Mouse (Mus musculus) left cerebral cortex, adult 8-10 months (tissue): Measurements from ENCODE around the gene Zfp526. TPM values are rescaled to one million over a fixed set of nuclear protein-coding genes. Genes with fewer than 3 reads are reported as not detected.
A peak's percentile ranks its signal among the peaks of the same experiment; 100 is the strongest.

Source experiments
- DNase-seq, 2 experiments: peaks; one replicate each; pipeline ENCODE4 v3.0.0; 2022; ENCODE audit warnings: low spot score in 2 of 2
- total RNA-seq, 4 experiments: library from RNA; stranded (reverse); gene quantifications; 2 replicates each; pipeline ENCODE4 v1.2.4; 2022

Zfp526 gene
- total RNA-seq, 4 experiments from 2014 or later, result 12.1 to 12.9 (median 12.8) TPM

DNA sequence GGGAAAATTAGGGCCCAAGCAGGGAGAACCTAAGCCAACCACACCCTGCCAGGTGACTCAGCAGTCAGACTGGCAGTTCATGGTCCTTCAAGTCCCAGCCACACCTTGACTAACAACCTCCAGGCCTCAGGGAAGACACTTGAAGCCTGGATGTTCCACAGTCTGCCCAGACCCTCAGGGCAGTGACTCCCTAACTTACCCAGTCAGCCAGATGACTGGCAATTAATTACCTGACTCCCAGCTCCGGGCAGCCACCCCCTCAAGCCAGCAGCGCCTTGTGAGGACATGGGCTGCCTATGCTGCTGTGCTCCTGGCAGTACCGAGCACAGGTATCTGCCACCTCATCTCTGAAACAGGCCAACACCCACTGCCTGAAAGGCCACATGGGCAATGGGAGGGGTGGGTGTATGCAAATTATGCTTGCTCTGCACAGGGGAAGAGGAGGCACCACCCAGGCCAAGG is 12.0 kb upstream of the Zfp526 start:
- no peak for DNase-seq

DNA sequence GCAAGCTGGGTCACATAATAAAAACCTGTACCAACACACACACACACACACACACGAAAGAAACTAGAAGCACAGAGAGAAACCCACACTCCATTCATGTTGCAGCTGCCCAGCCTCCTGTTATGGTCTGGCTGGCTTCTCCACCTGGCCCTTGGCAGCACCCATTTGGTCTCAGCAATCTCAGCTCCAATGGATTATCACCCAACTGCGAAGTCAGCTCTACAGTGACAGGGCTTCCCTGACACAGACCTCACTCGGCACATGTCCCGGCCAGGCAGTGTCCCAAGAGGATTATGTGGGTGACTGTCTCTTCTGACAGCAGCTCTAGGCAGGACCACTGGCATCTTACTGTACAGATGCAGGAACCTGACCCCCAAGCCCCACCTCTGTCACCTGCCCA is 10.7 kb upstream of the Zfp526 start:
- no peak for DNase-seq

DNA sequence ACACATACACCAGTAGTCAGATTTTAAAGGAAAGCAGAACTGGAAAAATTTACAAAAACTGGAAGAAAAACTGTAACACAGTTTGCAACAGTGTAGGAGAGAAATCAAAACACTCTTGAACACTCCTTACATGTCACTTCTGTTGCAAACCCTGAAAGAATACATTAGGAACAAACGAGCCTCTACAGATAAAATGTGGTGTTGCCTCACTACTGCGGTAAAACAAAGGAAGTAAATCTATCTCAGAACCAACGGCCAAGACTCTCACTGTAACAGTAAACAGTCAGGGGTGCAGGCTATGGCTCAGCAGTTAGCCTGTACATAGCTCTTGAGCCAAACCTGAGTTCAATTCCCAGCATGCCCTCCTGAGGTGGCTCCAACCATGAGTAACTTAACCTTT is 8.1 kb upstream of the Zfp526 start:
- DNase-seq, result no peak

DNA sequence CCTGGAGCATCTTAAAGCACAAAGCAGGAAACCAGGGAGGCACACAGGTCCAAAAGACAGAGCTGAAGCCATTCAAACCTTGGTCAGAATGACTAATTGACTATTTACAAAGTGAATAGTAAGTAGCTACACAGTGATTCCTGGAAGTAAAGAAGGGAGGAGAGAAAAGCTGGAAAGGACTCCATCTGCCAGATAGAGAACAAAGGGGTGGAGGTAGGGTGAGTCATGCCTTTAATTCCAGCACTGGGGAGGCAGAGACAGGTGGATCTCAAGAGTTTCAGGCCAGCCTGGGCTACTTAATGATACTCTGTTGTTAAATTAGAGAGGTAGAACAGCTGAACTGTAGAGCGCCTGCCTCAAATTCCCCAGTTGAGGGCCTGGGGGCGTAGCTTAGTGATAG is 7.1 kb upstream of the Zfp526 start:
- no peak for DNase-seq

DNA sequence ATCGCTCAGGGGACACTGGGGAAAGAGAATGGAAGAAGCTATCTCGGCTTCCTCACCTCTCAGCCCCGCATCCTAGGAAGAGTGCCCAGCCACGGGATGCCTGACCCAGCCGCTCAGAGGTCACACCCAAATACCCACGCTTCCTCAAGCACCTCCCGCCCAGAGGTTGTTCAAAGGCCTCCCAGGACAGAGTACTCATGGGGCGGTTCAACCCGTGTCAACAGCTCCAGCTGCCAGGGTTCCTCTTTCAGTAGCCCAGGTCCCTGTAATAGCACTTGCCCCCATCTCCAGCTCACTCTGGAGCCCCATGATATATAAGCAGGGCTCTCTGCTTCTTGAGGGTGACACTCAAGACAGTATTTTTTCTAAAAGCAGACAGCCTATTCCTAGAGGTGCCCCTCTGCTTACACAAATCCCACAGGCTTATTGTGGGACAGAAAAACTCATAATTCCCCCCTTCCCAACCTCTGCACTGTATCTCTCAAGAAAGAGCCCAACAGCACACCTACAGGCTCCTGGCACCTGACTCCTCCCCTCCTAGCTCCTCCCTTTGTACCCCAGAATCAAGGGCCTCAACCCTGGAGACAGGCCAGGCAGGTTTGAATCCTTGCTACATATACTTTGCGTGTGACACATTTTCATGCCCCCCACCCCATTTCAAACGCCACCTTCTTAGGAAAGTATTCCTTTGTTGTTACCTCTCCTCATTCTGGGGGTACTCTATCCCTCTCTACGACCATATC is 3.4 kb upstream of the Zfp526 start:
- DNase-seq, result no peak

DNA sequence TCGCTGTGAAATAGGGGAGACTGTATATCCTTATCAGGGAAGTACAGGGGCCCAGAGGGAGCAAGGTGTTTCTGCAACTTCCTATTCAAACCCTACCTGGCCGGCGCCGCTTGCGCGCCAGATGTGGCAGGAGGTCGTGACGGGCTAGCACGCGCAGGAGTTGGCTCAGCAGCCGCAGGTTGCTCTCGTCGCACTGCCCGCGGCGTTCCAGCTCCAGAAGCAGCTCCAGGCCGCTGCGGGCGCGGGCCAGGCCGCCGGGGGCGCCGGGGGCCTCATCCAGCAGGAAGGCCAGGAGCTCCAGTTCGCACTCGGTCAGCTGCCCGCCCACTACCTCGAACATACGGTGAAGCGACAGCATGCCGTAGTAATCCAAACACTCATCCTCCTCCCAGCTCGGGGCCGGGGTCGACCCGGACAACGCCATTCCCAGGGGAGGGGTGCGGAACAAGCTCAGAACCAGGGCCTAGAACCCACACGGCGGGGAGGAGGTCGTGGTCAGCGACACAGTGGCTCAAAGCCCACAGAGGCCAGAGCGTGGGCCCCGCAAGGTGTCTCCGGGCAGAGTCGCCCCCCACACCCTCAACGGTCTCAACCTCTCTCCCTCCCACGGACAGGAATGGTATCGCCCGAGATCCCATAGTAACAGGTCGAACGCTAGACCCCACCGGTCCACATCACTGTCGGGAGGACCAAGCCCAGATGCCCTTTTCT is 2.4 kb upstream of the Zfp526 start:
- peak in 1 of 2 experiments; percentile 25 for DNase-seq

DNA sequence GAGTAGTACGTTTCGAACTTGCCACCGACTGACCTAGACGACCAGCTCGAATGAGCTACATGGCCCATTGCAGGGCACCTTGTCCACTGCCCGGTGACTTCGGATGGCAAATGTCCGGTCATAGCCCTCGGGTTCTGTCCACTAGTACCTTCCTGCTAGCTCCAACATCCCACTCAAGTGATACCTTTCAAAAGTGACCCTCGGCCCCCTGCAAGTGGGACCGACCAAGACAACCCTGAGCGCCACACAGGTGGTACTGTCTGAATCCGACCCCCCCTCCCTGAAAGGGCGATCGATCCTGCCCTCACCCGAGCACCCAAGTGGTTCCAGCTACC is 1.8 kb upstream of the Zfp526 start:
- DNase-seq, result no peak

DNA sequence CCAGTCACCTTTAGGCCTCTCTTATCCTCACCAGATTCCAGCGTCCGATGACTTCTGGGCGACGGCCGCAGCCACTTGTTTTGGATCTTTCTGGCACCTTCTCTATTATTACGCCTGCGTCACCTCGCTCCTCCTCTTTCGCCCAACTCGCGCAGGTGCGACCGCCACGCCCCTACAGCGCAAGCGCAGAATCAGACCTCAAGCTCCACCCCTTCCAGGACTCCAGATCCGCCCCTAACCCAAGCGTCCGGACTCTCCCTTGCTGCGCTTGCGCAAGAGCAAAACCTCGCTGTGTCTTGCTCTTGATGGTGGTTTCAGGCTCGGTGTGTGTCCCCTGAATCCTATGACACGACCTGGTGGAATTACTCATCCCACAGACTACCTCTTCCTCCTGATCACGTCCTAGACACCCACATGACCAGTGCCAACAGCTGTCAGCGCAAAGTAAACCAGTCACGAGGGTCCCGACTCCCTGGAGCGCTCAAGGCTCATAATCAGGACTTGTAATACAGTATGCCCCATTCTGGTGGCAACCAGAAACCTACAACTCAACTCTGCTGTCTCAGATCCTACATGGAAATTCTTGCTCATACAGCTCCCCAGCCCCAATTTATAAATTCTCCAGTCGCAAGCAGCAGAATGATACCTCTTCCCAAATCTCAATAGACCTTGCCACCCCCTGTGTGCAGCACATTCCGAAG is 1.3 kb upstream of the Zfp526 start:
- DNase-seq, result peak; percentile 88 to 94

DNA sequence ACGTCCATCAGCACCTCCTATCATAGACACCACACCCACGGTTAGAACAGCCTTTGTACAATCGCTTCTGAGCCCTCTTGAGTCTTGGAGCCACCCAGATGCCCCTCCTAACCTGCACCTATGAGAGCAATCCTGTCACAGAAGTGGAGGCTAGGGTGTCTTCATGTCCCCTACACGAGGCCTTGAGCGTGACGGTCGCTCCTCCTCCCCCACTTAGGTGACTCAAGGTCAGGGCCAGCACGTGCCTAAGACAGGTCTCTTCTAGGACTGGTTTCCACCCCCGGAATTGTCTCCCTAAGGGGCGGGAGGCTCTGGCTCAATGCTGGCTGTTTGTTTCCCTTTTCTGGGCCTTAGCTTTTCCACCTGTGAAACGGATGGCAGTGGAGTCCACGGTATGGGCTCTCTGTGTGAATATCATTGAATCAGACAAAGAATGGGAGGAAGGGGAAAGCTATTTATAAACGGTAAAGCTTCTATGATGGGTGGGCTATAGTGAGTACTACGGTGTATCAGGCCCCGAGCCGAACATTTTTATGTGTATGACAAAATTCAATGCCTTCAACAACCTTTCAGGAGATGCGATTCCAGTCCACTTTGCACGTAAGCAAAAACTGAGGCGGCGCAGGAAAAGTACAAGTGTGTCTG is 646 bp upstream of the Zfp526 start, which contains the start of gene Dedd2:
Gene Dedd2, minus strand, starts transcription at position 159 of the 645 bp plus-strand sequence.
- DNase-seq, result no peak

DNA sequence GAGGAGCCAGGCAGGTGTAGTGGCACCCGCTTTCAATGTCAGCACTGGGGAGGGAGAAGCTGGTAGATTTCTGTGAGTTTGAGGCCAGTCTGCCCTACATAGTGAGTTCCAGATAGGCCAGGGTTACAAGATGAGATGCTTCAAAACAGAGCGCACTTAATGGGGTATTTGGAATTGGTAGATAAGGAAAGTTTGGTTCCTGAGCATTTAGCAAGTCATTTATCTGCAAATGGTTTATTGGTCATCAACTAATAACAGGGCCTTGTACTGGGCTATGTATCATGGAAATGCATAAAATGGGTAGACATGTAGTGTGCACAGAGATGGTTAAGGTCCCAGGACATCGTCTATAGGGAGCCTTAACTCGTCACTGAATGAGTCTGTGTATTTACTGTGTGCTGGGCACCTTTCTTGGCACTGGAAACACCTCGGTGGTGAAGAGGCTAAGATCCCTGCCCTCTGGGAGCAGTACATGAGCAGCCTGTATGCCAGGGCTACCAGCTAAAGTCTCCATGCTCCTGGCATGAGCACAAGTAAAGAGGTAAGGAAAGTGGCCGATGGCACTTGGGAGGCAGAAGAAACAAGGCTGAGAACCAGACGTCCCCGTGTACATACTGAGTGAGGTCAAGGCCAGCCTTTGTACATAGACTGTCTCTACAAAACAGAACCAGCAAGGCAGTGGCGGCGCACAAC is 1.2 kb downstream of the Zfp526 start:
- DNase-seq, result no peak

DNA sequence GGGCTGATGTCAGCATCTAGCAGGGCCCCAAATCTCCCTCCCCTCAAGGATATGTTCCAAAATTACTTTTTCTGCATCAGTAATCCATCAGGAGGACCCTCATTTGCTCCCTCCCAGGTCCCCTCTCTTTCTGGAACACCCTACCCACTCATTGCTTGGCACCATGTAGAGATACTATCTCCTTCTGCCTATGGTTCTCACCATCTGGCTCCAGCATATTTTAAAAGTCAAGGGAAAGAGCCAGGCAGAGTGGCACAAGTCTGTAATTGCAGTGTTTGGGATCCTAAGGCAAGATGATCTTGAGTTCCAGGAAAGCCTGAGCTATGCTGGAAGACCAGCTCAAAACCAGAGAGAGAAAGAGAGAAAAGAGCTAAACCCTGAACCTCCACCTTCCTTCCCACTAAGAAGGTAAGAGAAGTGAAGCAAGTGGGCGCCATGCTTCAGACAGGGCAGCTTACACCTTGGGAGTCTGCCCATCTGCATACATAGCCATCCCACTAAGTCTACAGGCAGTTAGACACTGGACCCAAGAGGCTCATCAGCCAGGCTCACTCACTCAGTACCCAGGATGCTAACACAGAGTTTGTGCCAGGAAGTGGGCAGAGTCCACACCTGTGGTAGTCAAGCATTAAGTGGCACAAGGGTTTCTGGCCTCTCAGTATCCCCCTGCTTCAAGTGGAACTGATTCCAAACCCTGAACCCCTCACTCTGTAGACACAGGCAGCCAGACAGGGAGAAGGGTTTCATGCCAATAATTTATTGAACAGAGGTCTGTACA is 6.5 kb downstream of the Zfp526 start:
- no peak for DNase-seq

DNA sequence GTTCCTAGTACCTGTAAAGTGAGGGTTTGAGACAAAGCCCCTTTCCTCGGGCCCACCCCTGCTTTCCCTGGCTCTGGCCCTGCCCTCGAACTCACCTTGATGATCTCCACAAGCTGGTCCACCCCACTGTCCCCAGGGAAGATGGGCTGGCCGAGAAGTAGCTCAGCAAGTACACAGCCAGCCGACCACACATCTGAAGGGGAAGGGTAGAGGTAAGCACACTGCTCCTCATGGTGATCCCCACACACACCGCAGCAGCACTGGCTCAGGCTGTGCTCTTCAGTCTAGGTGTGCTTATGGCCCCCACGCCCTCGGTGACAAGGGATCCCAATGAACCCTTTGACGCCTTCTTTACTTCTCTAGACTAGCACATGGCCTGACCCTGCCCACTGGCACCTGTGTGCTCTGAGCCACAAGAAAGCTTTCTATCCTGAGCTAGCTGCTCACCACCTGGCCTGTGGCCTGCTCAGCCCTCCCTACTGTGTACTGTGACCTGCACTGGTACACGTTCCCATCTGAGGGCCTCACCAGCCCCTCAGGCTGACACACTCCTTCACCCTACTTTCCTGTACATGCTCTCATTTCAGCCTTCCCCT is 9.6 kb downstream of the Zfp526 start:
- no peak for DNase-seq

DNA sequence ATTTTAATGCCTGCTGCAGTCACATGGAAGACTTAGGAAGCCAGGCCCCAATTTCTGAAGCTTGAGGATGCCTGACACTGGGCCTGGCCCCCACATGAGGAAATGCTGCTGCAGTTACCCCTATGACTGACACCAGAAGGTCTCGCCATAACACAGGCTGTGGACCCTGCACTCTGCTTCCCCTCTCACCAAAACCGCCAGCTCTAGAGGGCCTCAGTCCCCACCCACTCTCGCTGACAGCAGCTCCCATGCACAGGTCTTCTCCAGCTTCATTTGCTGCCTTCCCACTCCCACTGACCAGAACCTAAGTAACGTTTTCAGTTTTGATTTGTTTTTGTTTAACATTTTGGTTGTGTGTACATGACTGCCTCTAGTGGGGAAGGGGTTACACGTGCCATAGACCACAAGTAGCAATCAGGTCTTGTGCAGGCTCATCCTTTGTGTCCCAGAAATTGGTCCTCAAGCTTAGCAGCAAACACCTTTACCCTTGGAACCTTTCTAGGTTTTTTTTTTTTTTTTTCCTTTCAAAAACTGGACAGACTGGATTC is 10.9 kb downstream of the Zfp526 start:
- no peak for DNase-seq

DNA sequence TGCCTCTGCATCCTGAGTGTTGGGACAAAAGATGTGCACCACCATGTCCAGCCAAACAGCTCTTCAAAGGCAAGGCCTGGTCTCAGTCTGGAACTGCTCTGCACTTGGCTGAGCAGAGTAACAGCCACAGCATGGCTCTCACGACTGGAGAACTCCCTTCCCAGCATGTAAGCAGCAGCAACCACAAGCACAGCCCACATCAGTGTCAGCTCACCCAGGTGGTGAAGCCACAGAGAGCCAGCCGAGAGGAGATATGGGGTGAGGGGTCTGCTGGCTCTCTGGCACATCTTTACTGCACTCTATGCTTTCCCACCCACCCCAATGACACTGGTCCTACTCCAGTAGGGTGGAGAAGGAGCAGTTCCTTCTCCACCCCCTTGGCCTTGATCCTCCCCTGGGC is 11.8 kb downstream of the Zfp526 start:
- no peak for DNase-seq

DNA sequence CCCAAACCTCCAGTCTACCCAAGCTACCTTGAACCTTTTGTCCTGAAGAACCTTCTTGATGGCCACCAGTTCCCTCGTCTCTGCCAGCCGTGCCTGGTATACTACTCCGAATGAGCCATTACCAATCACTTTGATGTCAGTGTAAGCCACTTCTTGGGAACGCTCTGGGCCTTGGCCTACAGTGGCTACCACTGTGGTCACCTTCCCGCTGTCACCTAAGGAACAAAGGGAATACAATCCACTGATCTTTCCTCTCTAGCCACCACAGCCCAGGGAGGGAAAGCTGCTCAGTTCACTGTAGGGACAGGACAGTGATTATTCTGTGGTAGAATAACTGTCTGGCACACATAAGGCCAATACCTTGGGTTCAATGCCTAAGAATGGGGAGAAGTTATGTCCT is 14.3 kb downstream of the Zfp526 start:
- DNase-seq, result no peak

DNA sequence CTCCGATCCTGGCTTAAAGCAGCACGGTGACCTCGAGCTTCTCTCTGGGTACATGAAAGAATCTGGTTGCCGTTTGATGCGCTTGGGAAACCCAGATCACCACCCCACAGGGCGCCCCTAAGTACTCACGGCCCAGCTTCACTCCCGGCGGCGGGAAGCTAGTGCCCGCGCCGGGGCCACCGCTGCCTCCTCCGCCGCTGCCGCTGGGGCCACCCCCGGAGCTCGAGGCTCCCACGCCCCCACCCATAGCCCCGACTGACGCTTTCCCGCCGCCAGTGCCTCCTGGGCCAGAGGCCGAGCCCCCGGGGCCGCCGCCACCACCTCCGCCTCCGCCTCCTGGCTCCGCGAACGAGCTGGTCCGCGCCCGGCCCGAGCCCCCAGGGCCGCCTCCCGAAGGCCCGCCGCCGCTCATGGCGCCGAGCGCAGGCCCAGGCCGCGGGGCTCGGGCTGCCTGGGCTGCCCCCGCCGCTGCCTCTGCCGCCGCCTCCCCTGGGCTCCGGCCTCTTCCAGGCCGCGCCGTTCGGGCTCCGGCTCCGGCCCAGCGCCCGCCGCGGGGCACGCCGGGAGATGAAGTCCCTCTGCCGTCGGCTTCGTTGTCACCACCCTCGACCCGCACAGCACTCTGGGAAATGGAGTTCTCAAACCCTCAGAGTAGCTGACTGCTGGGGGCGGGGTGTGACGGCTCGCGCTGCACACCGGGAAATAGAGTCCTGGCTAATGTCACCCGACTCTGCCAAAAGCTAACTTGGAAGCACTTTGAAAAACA is 16.2 kb downstream of the Zfp526 start, which contains the start of gene Gsk3a:
Gene Gsk3a, minus strand, starts transcription at position 603 of the 766 bp plus-strand sequence.
- peak in 1 of 2 experiments; percentile 97 for DNase-seq

DNA sequence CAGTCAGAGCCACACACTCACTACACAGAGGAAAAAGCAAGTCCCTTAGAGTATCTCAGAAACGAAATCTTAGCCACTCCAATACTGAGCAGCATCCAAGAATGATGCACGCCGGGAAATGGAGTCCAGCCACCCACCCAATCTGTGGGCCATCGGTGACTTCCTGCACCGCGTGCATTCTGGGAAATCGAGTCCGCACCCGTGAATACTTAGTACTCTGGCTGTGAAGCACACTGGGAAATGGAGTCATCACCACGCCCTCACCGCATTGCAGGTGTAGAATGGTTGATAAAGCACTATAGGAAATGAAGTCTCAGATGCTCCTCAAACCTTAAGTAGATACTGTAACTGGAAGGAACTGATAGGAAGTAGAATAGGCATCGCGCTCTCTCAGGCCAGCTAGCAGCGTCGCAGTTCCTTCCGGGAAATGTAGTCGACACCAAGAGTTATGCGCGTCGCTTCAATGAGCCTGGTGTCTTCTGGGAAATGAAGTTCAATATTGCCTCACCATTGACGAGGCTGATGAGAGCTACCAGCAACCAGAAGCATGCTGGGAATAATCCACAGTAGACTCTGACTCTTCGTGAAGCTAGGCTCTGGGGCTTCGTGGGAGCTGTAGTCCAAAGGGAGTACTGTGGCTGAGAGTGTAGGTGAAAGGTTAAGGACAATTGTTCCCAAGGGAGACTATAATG is 16.9 kb downstream of the Zfp526 start:
- peak; percentile 93 to 96 for DNase-seq
